Mouse (Mus musculus): ENCODE measurements at regions not wholly inside any gene's neighbourhood (a gene's known extent, or its start where the extent isn't known, plus 50 kb on each side); places are given as distances from the start of the nearest gene placed in this dataset.

GRCm38 (mm10) chr6:117790581-117790980 lies 50.4 kb upstream of the Zfp637 start:
- DNase-seq (ENCODE audit: low spot score) (no peak), ATAC-seq (ENCODE audit: insufficient number of reproducible peaks, low FRiP score, low TSS enrichment, low read depth) (no peak)
- WGBS: 96% methylated on average over 6 of the region's 6 CpGs
- Histone ChIP-seq H3K4me2 (ENCODE audit: low read depth, severe bottlenecking) (no peak overlapping the region), H3K4me3 (ENCODE audit: low read depth, low read length) (no peak overlapping the region), H3K36me3 (ENCODE audit: control insufficient read depth, insufficient read depth, low read length) (no peaks in the 10 kb centered on the region), H3K27me3 (ENCODE audit: control insufficient read depth, insufficient read depth, low read length) (no peaks in the 10 kb centered on the region), H3K9me3 (ENCODE audit: control insufficient read depth, low read length) (no peaks in the 10 kb centered on the region), H3K27ac (replicated peaks; ENCODE audit: low read depth, low read length) (no peak overlapping the region), H3K9ac (ENCODE audit: low read length) (no peak overlapping the region), H3K4me1 (ENCODE audit: control insufficient read depth, insufficient read depth, low read length) (no peaks in the 10 kb centered on the region)

All from limb, embryonic 11.5 days (tissue).